Mouse (Mus musculus): ENCODE results near the gene Chrm5. TPM values are rescaled to one million over a fixed set of nuclear protein-coding genes. Genes with fewer than 3 reads are reported as not detected.

Chrm5 gene
- total RNA-seq (2021), result not detected in 2 replicates
- long read RNA-seq, result 0 reads

DNA sequence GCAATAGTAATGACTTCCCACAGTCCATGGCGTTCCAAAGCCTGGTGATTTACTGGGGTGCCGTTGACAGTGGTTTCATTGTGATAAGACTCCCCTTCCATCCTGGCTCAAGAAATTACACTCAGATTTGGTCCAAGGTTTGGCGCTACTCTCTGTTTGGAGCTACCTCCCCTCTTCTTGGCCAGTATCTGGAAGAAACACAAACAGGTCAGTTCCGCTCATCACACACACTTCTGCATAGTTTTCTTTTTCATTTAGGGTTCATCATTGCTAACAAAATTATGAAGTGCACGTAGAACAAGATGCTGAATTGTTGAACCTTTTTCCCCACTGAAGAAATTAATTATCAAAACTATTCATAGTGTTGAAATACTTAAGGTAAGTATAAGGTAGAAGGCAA lies at the start of gene Chrm5:
Chrm5 (minus strand) TSS at position 101 of the 400 bp plus-strand sequence.
- no peak for DNase-seq

GRCm38 (mm10) chr2:112526933-112527332 lies 46.4 kb upstream of the Chrm5 start:
- DNase-seq, result no peak

DNA sequence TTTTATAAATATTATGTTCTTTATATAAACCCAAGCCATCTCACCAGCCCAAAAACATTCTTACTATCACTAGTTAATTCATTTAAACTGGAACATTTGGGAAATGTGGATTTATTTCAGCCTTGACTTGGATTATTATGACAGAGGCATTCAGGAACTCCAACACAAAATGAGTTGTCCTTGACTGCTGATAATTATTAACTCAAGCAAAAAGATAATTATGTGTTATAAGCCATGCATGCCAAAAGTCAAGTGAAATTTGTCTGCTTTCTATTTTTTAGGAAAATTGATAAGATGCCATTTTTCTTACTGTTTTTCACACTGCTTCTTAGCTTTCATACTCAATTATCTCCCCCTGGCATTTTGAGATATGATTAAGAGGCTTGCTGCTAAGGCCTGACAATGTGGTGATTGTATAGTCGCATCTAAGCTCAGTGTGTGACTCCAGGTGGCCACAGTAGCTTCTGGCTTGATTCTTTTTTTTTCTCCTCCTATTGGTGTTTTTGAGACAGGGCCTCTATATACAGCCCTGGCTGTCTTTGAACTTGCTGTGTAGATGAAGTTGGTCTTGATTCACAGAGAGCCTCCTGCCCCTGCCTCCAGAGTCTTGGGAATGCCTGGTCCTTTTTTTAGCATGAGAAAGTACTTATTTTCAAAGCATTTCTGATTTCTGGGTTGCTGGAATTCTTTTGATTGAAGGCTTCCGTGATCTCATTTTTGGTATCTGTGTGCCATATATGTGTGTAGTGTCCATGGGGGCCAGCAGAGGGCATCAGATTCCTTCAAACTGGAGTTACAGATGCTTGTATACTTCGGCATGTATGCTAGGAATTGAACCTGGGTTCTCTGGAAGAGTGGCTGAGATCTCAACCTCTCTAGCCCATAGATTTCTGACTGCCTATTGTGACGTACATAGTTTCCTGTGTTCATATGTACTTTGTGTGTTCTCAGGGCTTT lies 40.2 kb upstream of the Chrm5 start:
- DNase-seq, result no peak

DNA sequence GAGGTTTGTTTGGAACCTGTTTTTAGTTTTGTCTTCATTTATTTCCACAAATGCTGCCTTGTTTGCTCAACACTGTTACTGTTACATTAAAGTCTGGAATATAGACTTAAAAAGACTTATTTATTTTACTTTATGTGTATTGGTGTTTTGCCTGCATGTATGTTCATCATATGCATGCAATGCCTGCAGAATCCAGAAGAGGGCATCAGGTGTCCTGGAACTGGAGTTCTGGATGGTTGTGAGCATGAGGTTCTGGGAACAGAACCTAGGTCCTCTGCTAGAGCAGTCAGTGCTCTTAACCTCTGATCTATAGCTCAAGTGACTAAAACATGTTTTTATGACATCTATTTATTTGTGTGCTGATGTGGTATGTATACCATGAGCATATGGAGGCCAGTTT lies 38.0 kb upstream of the Chrm5 start:
- no peak for DNase-seq

DNA sequence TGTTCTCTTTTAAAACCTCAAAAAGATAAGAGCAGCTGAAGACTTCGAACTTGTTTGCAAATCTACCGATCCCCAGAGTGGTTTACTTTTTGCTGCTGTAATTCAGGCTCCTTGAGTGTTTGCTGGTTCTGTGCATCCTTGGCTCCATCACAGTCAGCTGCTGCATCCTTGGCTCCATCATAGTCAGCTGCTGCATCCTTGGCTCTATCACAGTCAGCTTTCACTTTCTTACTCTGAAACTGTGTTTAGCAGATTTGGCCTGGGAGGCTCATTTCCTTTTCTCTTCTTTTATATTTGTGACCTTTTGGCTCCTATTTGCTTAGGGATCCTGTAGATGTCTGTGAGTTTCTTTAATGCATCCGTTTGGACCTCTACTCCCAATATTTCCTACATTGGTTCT lies 36.6 kb upstream of the Chrm5 start:
- no peak for DNase-seq

DNA sequence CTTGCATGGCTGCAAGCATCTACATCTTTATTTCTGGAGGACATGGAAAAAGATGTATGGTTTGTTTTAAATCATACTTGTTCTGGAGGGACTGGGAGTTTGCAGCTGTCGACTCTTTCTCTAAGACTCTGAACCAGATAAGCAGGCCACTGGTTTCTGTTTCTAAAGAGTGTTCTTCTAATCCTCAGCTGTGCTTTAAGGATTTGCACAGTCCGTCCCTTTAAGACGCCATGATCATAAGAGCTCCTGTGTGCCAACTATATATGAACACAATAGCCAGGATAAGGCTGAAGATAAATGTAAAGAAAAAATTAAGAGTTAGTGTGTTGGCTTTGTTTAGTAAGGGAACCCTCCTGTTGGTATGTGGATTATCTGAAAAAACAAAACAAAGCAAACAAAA lies 36.2 kb upstream of the Chrm5 start:
- no peak for DNase-seq

DNA sequence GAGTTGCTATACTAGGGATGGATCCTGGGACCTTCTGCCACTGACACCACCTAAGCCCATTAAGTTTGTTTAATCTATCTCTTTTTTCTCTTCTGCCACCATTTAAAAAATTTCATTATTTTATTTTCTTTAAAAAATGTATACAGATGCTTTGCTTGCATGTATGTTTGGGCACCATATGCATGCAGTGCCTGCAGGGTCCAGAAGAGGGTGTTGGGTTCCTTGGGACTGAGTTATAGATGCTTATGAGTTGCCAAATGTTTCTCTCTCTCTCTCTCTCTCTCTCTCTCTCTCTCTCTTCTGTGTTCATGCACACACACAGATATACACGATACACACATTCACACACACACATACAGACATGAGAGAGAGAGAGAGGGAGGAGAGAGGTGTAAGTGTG lies 32.5 kb upstream of the Chrm5 start:
- no peak for DNase-seq

GRCm38 (mm10) chr2:112510140-112510539 lies 29.6 kb upstream of the Chrm5 start:
- no peak for DNase-seq

DNA sequence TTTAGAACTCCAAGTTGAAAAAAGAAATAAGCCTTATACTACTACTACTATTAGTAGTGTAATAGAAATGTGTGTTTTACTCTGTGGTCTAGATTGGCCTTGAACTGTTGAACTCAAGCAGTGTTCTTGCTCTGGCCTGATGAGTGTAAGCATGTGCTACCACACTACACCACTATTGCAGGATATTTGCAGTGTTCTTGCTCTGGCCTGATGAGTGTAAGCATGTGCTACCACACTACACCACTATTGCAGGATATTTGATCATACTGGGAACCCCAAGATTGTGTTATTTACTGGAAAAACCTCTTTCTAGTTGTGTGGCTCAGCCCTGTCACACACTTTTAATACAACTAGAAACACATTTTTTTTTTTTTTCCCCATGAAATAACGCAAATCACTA lies 26.9 kb upstream of the Chrm5 start:
- DNase-seq, result no peak

GRCm38 (mm10) chr2:112506841-112507435 lies 26.4 kb upstream of the Chrm5 start:
- DNase-seq, result no peak

GRCm38 (mm10) chr2:112503978-112504377 lies 23.4 kb upstream of the Chrm5 start:
- no peak for DNase-seq

DNA sequence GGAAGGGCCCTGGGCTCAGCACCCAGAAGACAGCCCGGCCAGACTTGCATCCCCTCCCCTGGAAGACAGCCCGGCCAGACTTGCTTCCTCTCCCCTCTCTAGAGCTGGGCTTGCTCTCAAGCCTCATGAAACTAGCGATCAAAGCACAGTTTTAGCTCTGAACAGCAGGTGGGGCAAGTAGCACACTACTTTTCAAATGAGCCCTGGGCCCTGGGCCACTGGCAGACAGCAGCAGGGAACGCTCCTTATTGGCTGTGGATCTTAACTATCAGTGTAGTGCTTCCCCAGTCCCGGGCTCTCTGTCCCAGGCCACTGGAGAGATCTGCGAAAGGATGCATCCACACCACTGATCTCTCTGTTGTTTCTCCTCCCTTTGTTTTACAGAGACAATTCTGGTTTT lies 20.6 kb upstream of the Chrm5 start:
- peak; percentile 65 for DNase-seq

GRCm38 (mm10) chr2:112497851-112498250 lies 17.3 kb upstream of the Chrm5 start:
- no peak for DNase-seq

DNA sequence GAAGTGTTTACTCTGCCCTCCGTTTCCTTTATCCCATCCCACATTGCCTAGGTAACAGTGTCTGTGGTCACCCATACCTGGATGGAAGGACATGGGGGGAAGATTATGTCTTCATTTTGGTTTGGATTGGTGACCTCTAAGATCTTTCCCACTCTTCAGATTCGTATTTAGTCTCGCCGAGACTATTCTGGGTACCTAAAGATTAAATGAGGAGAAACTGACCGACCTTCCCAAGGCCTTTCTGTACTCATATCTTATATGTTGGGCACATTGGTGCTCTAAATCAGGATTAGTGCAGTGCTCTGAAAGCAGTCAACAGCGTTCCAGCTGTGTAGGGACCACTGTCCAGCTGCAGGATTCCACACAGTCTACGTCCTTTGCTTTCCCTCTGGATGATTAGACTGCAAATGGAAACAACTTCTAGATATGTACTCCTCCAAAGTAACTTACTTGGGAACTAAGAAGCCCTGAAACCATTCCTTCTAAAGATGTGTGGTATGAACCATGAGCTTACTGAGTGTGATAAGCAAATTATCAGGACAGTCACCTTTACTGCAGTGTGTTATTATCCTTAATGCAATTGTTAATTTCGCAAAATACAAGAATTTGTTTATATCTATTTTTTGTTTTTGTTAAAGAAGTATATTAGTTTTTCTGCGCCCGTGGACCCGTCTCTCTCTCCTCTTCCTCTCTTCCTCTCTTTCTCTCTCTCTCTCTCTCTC lies 13.1 kb upstream of the Chrm5 start:
- no peak for DNase-seq

DNA sequence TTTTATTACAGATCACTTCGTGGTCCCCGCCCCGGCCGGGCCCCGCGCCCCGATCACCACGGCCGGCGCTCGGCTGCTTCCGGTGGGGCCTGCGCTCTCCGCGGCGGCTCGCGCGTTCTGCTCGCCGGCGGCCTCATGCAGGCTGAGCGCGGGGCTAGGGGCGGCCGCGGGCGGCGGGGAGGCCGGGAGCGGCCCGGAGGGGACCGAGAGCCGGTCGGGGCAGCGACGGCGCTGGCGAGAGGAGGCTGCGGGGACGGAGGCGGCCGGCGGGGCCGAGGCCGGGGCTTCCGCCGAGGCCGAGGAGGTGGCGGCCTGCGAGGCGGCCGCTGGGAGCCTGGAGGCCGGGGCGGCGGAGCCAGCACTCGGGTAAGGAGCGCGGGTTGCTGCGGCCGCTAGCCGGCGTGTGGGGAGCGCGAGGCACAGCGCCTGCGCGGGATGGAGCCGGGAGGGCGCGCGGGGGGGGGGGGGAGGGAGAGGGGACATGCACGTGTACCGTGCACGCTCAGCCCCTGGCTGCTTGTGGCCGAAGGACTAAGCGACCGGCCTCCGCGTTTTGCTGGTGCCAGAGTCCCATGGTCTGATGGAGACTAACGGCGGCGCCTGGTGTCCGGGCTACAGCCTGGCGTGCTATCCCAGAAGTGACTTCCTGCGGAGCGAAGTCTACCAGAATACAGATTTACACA lies 12.4 kb upstream of the Chrm5 start, which contains the start of gene Aven:
Aven (plus strand) TSS at position 109 of the 683 bp plus-strand sequence.
- DNase-seq, result peak; percentile 89

DNA sequence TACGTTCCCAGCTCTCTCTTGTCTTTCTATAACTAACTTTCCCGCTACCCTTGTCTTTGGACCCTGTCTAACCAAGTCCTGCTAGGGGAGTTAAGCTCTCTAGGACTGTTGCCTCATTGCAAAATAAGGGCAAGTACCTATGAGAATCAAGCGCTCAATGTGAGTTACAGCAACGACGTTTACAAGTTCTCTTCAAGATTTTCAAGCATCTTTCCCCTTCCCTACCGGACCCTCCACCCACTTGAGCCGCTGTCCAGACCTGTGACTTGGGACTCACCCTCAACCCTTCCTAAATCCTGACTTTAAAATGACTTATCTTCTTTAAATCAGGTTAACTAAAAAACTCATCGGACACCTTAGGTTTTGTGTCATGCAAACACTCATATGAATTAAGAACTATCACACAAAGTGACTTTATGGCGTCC lies 11.9 kb upstream of the Chrm5 start:
- DNase-seq, result no peak

DNA sequence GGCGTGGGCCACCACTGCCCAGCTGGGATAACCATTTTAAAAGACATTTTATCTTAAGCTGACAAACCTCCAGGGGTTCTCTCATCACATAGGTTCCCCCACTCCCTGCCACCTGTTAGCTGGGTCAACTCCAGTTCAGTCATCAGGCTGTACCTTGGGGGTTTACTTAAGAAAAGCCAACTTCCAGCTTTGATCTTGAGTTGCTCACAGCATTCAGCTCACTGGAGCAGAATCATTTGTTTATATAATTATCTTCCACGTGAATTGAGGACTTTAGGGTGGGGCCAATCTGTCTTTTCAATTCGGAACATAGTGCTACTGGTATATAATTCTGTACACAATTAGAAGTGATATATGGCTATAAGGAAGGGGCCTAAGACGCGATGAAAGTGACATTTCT lies 11.1 kb upstream of the Chrm5 start:
- no peak for DNase-seq

DNA sequence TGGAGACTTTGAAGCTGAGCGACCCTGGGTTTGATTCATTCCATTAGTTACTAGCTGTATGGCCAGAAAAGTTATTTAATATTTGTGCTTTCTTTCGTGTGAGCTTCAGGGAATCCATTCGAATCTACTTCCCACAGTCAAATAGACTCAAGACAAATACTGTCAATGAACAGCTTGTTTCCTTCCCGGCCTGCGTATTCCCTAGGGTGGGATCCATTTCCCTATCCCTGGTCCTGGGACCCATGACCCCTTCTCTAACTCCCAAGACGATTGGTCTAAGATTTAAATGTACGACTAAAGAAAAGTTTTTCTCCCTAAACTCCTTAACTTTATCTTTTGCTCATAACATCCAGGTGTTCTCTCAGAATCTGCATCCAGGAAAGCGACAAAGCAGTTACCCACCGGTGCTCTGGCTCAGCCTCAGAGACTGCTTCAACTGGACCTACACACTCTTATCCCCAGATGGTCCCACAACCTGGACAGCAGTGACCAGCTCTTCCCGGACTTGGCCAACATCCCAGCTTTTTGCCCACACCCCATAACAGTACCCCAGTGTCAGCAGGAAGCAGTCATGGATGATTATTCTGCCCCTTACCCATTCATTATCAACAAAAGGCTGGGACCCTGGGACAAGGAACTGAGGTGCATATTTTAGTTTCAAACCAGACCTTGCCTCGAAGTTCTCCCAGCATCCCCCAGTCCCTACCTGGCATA lies 10.1 kb upstream of the Chrm5 start:
- DNase-seq, result no peak

DNA sequence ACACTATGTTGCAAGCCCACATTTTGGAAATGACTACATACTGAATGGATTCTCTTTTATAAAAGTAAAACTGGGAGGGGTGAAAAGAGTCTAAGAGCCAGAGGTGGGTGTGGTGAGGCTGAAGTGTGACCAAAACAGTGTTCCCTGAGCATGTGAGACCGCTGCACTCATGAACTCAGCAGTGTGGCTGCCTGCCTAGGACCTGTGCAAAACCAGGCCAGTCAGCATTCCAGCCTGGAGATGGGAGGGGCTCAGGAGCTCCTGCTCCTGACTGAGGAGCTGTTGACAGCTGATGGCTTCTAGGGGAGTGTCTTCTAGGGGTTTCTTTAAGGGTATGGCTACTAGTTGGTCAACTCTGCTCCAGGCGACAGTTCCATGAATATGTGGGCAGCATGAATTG lies 4.3 kb upstream of the Chrm5 start:
- no peak for DNase-seq

GRCm38 (mm10) chr2:112483334-112483651 lies 2.7 kb upstream of the Chrm5 start:
- no peak for DNase-seq

- DNase-seq, result no peak
Measured at GRCm38 (mm10) chr2:112482533-112483333, 2.2 kb upstream of the Chrm5 start.

Measured in adrenal gland, postnatal 25 days (tissue).